Mouse (Mus musculus) kidney, embryonic 14.5 days (tissue): ENCODE measurements around the gene Slc39a11. TPM values are rescaled to one million over a fixed set of nuclear protein-coding genes. Genes with fewer than 3 reads are reported as not detected.

Source experiments
- ATAC-seq: fragments of 200-750 bp; cut with Nextera tagmentation; 2 replicates; pipeline ENCODE4 v1.8.0; 2017; ENCODE audit warnings: moderate number of reproducible peaks, mild to moderate bottlenecking, moderate TSS enrichment, moderate library complexity; ENCODE audit not compliant: low FRiP score, low TSS enrichment
- H3K27ac ChIP-seq: fragments of 300-500 bp; sonication (generic); 2 replicates; pipeline ENCODE4 v1.5.1; 2014; ENCODE audit warnings: low read depth, mild to moderate bottlenecking, low read length, moderate library complexity, mixed read lengths
- H3K27me3 ChIP-seq: fragments of 300-500 bp; sonication (generic); 2 replicates; pipeline ENCODE4 v1.6.1; 2014; ENCODE audit warnings: mild to moderate bottlenecking, low read length; ENCODE audit not compliant: control insufficient read depth, insufficient read depth
- H3K36me3 ChIP-seq: fragments of 300-500 bp; sonication (generic); 2 replicates; pipeline ENCODE4 v1.6.1; 2014; ENCODE audit warnings: low read length, mixed read lengths; ENCODE audit not compliant: control insufficient read depth, insufficient read depth
- H3K4me1 ChIP-seq: fragments of 300-500 bp; sonication (generic); 2 replicates; pipeline ENCODE4 v1.6.1; 2014; ENCODE audit warnings: low read length, mixed read lengths; ENCODE audit not compliant: control insufficient read depth, insufficient read depth
- H3K4me2 ChIP-seq: fragments of 300-500 bp; sonication (generic); replicated peaks from 2 replicates; pipeline ENCODE4 v1.6.1; 2014; ENCODE audit warnings: low read depth, mild to moderate bottlenecking, low read length
- H3K4me3 ChIP-seq: fragments of 300-500 bp; sonication (generic); 2 replicates; pipeline ENCODE4 v1.5.1; 2014; ENCODE audit warnings: mild to moderate bottlenecking, low read length
- H3K9ac ChIP-seq: fragments of 300-500 bp; sonication (generic); 2 replicates; pipeline ENCODE4 v1.6.1; 2014; ENCODE audit warnings: low read depth, mild to moderate bottlenecking, low read length, moderate library complexity
- H3K9me3 ChIP-seq: fragments of 300-500 bp; sonication (generic); 2 replicates; pipeline ENCODE4 v1.6.1; 2016; ENCODE audit warnings: low read length; ENCODE audit not compliant: control insufficient read depth
- whole genome bisulfite sequencing: fragments of 180-500 bp; shearing (Covaris S2); extraction: QIAGEN DNeasy Blood & Tissue Kit; methylation state at CpG from one replicate; pipeline ENCODE4 v1.1.7; 2014; 5-methylcytosine and 5-hydroxymethylcytosine counted together
- polyA plus RNA-seq: library from polyadenylated mRNA; unstranded; fragments of >200 nt; fragmentation: Nextera tagmentation; extraction: Ambion mirVana; gene quantifications from 2 replicates; pipeline ENCODE4 v1.2.1, GENCODE M21; 2014

Slc39a11 gene
- polyA plus RNA-seq, 1 experiment from 2014 or later: 16.4 TPM

DNA sequence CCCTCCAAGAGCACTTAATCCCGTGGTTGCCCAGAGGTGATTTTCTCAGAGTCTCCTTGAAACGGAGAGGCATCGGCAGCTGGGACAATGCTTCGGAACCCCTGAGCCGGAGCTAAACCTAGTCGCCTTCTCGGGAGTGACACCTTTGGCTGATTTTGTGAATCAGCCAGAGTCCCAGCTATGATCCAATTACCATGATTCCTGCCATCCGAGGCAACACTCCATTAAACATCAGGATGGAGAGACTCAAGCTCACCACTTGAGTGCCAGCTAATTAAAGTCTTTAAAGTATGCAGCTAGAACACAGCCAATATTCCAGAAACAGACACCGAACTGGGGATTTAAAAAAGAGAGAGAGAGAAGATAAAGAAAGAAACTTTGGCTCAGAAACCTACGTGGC lies 136.9 kb downstream of the Slc39a11 start:
- 47% methylated on average over 10 of the region's 10 CpGs for WGBS
- Histone ChIP-seq H3K9ac (no peak overlapping the region), H3K27ac (peak overlapping the region; percentile 24; the same call in 1 of the 2 replicates), H3K4me3 (no peak overlapping the region), H3K36me3 (no peaks in the 10 kb centered on the region), H3K4me1 (0 out of 2 replicates have a peak, but pooled peaks cover 3% of the 10 kb centered on the region), H3K4me2 (no peak overlapping the region), H3K27me3 (no peaks in the 10 kb centered on the region), H3K9me3 (no peaks in the 10 kb centered on the region)
- peak; percentile 28; the same call in 1 of the 2 replicates for ATAC-seq

DNA sequence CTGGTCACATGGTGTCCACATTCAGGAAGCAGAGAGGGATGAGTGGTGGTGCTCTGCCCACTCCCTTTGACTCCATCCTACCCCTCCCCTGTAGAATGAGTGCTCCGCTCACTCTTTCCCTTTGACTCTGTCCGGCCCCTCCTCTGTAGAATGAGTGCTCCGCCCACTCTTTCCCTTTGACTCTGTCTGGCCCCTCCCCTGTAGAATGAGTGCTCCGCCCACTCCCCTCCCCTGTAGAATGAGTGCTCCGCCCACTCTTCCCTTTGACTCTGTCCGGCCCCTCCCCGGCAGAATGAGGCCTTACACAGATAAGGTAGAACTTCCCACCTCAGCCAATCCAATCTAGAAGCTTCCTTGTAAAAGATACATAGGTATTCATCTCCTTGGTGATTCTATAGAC lies 137.7 kb downstream of the Slc39a11 start:
- Histone ChIP-seq H3K27me3 (no peaks in the 10 kb centered on the region), H3K9ac (no peak overlapping the region), H3K4me1 (0 out of 2 replicates have a peak, but pooled peaks cover 3% of the 10 kb centered on the region), H3K27ac (no peak overlapping the region), H3K36me3 (no peaks in the 10 kb centered on the region), H3K4me2 (no peak overlapping the region), H3K9me3 (no peaks in the 10 kb centered on the region), H3K4me3 (no peak overlapping the region)
- 90% methylated on average over 7 of the region's 7 CpGs for WGBS
- no peak for ATAC-seq

- no peak overlapping the region for H3K4me3 ChIP-seq
- 0 out of 2 replicates have a peak, but pooled peaks cover 3% of the 10 kb centered on the region for H3K4me1 ChIP-seq
- WGBS: 76% methylated on average over 11 of the region's 11 CpGs
- no peak overlapping the region for H3K9ac ChIP-seq
- no peaks in the 10 kb centered on the region for H3K36me3 ChIP-seq
- no peaks in the 10 kb centered on the region for H3K27me3 ChIP-seq
- H3K4me2 ChIP-seq: no peak overlapping the region
- no peak overlapping the region for H3K27ac ChIP-seq
- ATAC-seq: no peak
- H3K9me3 ChIP-seq: no peaks in the 10 kb centered on the region
Measured at GRCm38 (mm10) chr11:113510969-113511625, 138.8 kb downstream of the Slc39a11 start.

GRCm38 (mm10) chr11:113510249-113510648 lies 139.6 kb downstream of the Slc39a11 start:
- H3K4me3 ChIP-seq: no peak overlapping the region
- H3K9ac ChIP-seq: no peak overlapping the region
- H3K4me1 ChIP-seq: 0 out of 2 replicates have a peak, but pooled peaks cover 3% of the 10 kb centered on the region
- no peak overlapping the region for H3K4me2 ChIP-seq
- H3K36me3 ChIP-seq: no peaks in the 10 kb centered on the region
- 79% methylated on average over 7 of the region's 7 CpGs for WGBS
- H3K27me3 ChIP-seq: no peaks in the 10 kb centered on the region
- no peak for ATAC-seq
- H3K27ac ChIP-seq: no peak overlapping the region
- no peaks in the 10 kb centered on the region for H3K9me3 ChIP-seq

DNA sequence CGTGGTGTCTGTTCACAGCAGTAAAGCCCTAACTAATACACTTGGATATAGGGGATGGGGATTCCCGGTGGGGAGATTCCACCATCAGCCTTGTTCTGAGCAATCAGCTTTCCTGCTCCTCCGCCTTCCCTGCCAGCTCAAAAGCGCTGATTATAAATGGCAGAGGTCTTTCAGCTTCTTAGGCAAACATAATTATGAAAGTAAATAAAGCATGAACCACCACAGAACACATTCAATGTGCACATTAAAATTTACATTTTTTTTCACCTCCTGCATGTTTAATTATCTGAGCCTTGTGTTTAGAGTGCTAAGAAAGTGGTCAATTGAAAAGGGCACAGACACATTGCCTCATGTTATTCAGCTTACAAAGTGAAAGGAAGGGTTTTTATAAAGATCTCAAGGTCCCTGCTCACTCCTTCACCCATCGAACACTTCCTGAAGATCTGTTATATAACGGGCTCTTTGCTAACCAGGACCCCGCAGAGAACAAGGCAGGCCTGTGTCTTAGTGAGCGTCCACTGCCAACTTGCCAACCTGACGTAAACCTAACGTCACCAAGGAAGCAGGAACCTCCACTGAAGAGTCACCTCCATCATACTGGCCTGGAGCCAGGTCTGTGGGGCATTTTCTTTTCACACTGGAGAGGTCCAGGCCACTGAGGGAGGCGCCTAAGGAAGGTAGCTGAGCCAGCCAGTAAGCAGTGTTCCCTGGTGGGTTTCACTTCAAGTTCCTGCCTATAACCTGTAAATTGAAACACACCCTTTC lies 142.0 kb downstream of the Slc39a11 start:
- no peak for ATAC-seq
- WGBS: 78% methylated on average over 11 of the region's 11 CpGs

DNA sequence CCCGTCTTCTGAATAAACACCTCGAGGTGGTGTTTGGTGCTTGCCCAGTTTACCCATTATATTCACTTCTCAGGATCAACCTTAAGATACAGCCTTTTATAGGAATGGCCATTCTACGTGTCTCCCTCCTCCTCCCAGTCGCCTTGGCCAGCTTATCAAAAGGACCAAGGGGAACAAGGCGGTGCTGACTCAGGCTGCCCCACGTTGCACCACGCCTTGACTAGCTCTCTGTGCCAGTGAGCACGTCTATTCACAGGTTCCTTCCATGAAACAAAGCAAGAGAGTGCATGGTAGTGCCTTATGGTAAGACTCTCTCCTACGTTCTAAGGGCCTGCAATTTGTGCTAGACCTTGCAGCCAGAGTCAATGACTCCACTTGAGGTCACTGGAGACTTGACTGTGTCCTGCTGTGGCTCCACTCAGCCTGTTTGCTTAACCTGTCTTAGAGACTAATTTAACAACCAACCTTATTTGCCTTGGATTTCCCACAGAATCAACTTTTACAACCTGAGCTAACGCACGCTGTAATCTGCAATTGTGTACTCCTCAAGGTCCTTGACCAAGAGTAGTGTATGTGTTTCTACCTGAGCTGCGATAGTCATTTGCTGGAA lies 144.2 kb downstream of the Slc39a11 start:
- no peaks in the 10 kb centered on the region for H3K9me3 ChIP-seq
- peaks cover 5% of the 10 kb centered on the region; the same call in 1 of the 2 replicates for H3K4me1 ChIP-seq
- no peak overlapping the region for H3K4me3 ChIP-seq
- no peak for ATAC-seq
- H3K4me2 ChIP-seq: no peak overlapping the region
- H3K27me3 ChIP-seq: no peaks in the 10 kb centered on the region
- 83% methylated on average over 12 of the region's 12 CpGs for WGBS
- H3K9ac ChIP-seq: no peak overlapping the region
- H3K27ac ChIP-seq: no peak overlapping the region
- no peaks in the 10 kb centered on the region for H3K36me3 ChIP-seq

More for the DNA sequence above, 142.0 kb downstream of the Slc39a11 start:
- Histone ChIP-seq H3K36me3 (no peaks in the 10 kb centered on the region), H3K9ac (no peak overlapping the region), H3K27ac (no peak overlapping the region), H3K4me3 (no peak overlapping the region), H3K4me2 (no peak overlapping the region), H3K27me3 (no peaks in the 10 kb centered on the region), H3K4me1 (no peaks in the 10 kb centered on the region), H3K9me3 (no peaks in the 10 kb centered on the region)

GRCm38 (mm10) chr11:113504459-113505062 lies 145.3 kb downstream of the Slc39a11 start:
- H3K4me2 ChIP-seq: no peak overlapping the region
- H3K4me1 ChIP-seq: peaks cover 5% of the 10 kb centered on the region; the same call in 1 of the 2 replicates
- no peak overlapping the region for H3K27ac ChIP-seq
- H3K9ac ChIP-seq: no peak overlapping the region
- no peaks in the 10 kb centered on the region for H3K27me3 ChIP-seq
- no peaks in the 10 kb centered on the region for H3K9me3 ChIP-seq
- no peaks in the 10 kb centered on the region for H3K36me3 ChIP-seq
- H3K4me3 ChIP-seq: no peak overlapping the region
- no peak for ATAC-seq
- WGBS: 65% methylated on average over 11 of the region's 11 CpGs

- no peaks in the 10 kb centered on the region for H3K36me3 ChIP-seq
- no peak overlapping the region for H3K4me2 ChIP-seq
- WGBS: 73% methylated on average over 6 of the region's 6 CpGs
Measured at GRCm38 (mm10) chr11:113502968-113503367, 146.9 kb downstream of the Slc39a11 start.

More at GRCm38 (mm10) chr11:113502968-113503367, 146.9 kb downstream of the Slc39a11 start:
- H3K9me3 ChIP-seq: no peaks in the 10 kb centered on the region
- no peak overlapping the region for H3K9ac ChIP-seq
- H3K4me3 ChIP-seq: no peak overlapping the region
- ATAC-seq: no peak
- H3K27me3 ChIP-seq: no peaks in the 10 kb centered on the region
- H3K4me1 ChIP-seq: peaks cover 5% of the 10 kb centered on the region; the same call in 1 of the 2 replicates
- no peak overlapping the region for H3K27ac ChIP-seq
